Mouse (Mus musculus) kidney, postnatal 36 days (tissue): ENCODE measurements around the gene Ptgfrn.

ENCODE experiments used
- DNase-seq, 2 experiments: peaks; one replicate each; pipeline ENCODE4 v3.0.0; 2021 to 2022; ENCODE audit warnings: mixed read lengths in 2 of 2

Ptgfrn gene

GRCm38 (mm10) chr3:101116431-101117385 is 6.6 kb upstream of the Ptgfrn start:
- DNase-seq: no peak

- no peak for DNase-seq
These were observed 2.4 kb upstream of the Ptgfrn start for GRCm38 (mm10) chr3:101112518-101112894.

- no peak for DNase-seq
These were observed 1.9 kb upstream of the Ptgfrn start for GRCm38 (mm10) chr3:101111848-101112517.

- no peak for DNase-seq
These were observed 1.2 kb upstream of the Ptgfrn start for GRCm38 (mm10) chr3:101111321-101111720.

- DNase-seq: no peak
These were observed 693 bp upstream of the Ptgfrn start for GRCm38 (mm10) chr3:101110838-101111103.

GRCm38 (mm10) chr3:101109558-101110021 is 488 bp downstream of the Ptgfrn start:
- DNase-seq: peak; percentile 51 to 74

GRCm38 (mm10) chr3:101108848-101109247 is 1.2 kb downstream of the Ptgfrn start:
- DNase-seq: no peak

GRCm38 (mm10) chr3:101108282-101108681 is 1.8 kb downstream of the Ptgfrn start:
- DNase-seq: no peak

- DNase-seq: no peak
These were observed 3.8 kb downstream of the Ptgfrn start for GRCm38 (mm10) chr3:101106326-101106725.

GRCm38 (mm10) chr3:101105486-101105885 is 4.6 kb downstream of the Ptgfrn start:
- DNase-seq: no peak

GRCm38 (mm10) chr3:101104883-101105282 is 5.2 kb downstream of the Ptgfrn start:
- no peak for DNase-seq

- no peak for DNase-seq
These were observed 6.3 kb downstream of the Ptgfrn start for GRCm38 (mm10) chr3:101103770-101104169.

GRCm38 (mm10) chr3:101102106-101102505 is 8.0 kb downstream of the Ptgfrn start:
- no peak for DNase-seq

GRCm38 (mm10) chr3:101101184-101101583 is 8.9 kb downstream of the Ptgfrn start:
- no peak for DNase-seq

- DNase-seq: no peak
These were observed 10.2 kb downstream of the Ptgfrn start for GRCm38 (mm10) chr3:101099701-101100357.

GRCm38 (mm10) chr3:101098073-101098472 is 12.0 kb downstream of the Ptgfrn start:
- no peak for DNase-seq

- DNase-seq: no peak
These were observed 12.8 kb downstream of the Ptgfrn start for GRCm38 (mm10) chr3:101097146-101097800.

GRCm38 (mm10) chr3:101095761-101096449 is 14.2 kb downstream of the Ptgfrn start:
- no peak for DNase-seq

- DNase-seq: no peak
These were observed 17.9 kb downstream of the Ptgfrn start for GRCm38 (mm10) chr3:101092202-101092601.

- no peak for DNase-seq
These were observed 23.3 kb downstream of the Ptgfrn start for GRCm38 (mm10) chr3:101086584-101087445.

- no peak for DNase-seq
These were observed 29.2 kb downstream of the Ptgfrn start for GRCm38 (mm10) chr3:101080925-101081324.
